Mouse (Mus musculus) ES-E14 (cell line): ENCODE measurements around the gene Gm10065.

Experiments
- CHD2 ChIP-seq: IDR thresholded peaks from 2 replicates; pipeline ENCODE4 v1.6.1; 2014; ENCODE audit warnings: mild to moderate bottlenecking, low read depth, low read length, inconsistent platforms
- ZC3H11A ChIP-seq: IDR thresholded peaks from 2 replicates; pipeline ENCODE4 v1.6.1; 2012; ENCODE audit warnings: low read depth, mild to moderate bottlenecking, inconsistent platforms, low read length, borderline replicate concordance

- TF ChIP-seq CHD2 (no peak), ZC3H11A (no peak)
These were observed 22.9 kb downstream of the Gm10065 start for GRCm38 (mm10) chr13:21456347-21456746.
